Mouse (Mus musculus): ENCODE data around the gene Plcl1.

DNA sequence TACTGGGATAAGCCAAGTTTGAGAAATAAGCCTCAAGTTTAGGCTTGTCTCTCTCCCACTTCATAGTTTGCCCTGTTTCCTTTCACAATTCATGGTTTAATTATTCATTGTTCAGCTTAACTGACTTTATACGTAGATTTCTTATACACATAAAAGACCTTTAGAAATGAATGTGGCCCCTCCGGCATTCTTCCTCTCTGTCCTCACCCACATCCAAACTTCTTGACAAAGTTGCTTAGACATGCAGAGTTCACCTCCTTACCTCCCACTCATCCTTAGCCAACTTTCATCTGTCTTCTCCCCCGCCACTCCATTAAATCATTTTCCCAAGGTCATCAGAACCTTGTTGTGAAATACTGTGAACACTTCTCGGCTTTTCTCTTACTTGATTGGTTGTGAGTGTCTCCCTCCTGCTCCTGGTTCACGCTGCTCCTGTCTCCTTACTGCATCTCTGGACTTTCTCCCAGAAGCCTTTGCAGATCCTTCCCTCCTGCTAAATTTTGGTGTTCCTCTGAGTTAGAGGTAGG is 331.1 kb downstream of the Plcl1 start:
- TF ChIP-seq POLR2A (IDR thresholded peaks at IDR 0.05; ENCODE audit: borderline replicate concordance, insufficient read depth, low read length): no peak
- no peak for TF ChIP-seq CTCF (IDR thresholded peaks at IDR 0.05; ENCODE audit: borderline replicate concordance, insufficient read depth, low read depth, low read length)

All from cerebellum, adult 2 months (tissue).